Mouse (Mus musculus): ENCODE data around the gene Slfnl1.

The Slfnl1 gene

GRCm38 (mm10) chr4:120531986-120532385 is at the start of gene Slfnl1:
Slfnl1 (plus strand) TSS chr4:120532231.
- DNase-seq (ENCODE audit: low read depth) = no peak

GRCm38 (mm10) chr4:120487707-120488106 is 44.3 kb upstream of the Slfnl1 start:
- DNase-seq (ENCODE audit: low read depth) = no peak

GRCm38 (mm10) chr4:120506955-120507354 is 25.1 kb upstream of the Slfnl1 start:
- no peak for DNase-seq (ENCODE audit: low read depth)

GRCm38 (mm10) chr4:120511203-120511602 is 20.8 kb upstream of the Slfnl1 start:
- DNase-seq (ENCODE audit: low read depth) = no peak

GRCm38 (mm10) chr4:120514366-120514765 is 17.7 kb upstream of the Slfnl1 start:
- DNase-seq (ENCODE audit: low read depth) = no peak

- no peak for DNase-seq (ENCODE audit: low read depth)
These were observed 15.5 kb upstream of the Slfnl1 start for GRCm38 (mm10) chr4:120516491-120516890.

- DNase-seq (ENCODE audit: low read depth) = no peak
These were observed 15.1 kb upstream of the Slfnl1 start for GRCm38 (mm10) chr4:120516907-120517306.

GRCm38 (mm10) chr4:120517335-120517734 is 14.7 kb upstream of the Slfnl1 start:
- no peak for DNase-seq (ENCODE audit: low read depth)

- no peak for DNase-seq (ENCODE audit: low read depth)
These were observed 10.3 kb upstream of the Slfnl1 start for GRCm38 (mm10) chr4:120521761-120522160.

GRCm38 (mm10) chr4:120522351-120522750 is 9.7 kb upstream of the Slfnl1 start:
- no peak for DNase-seq (ENCODE audit: low read depth)

GRCm38 (mm10) chr4:120523092-120523491 is 8.9 kb upstream of the Slfnl1 start:
- no peak for DNase-seq (ENCODE audit: low read depth)

GRCm38 (mm10) chr4:120528171-120528570 is 3.9 kb upstream of the Slfnl1 start:
- DNase-seq (ENCODE audit: low read depth) = no peak

- DNase-seq (ENCODE audit: low read depth) = no peak
These were observed 6.6 kb downstream of the Slfnl1 start for GRCm38 (mm10) chr4:120538664-120539063.

GRCm38 (mm10) chr4:120544896-120545295 is 12.9 kb downstream of the Slfnl1 start:
- DNase-seq (ENCODE audit: low read depth) = no peak

GRCm38 (mm10) chr4:120556592-120556991 is 24.6 kb downstream of the Slfnl1 start:
- DNase-seq (ENCODE audit: low read depth) = no peak

GRCm38 (mm10) chr4:120565726-120566125 is 33.7 kb downstream of the Slfnl1 start:
- no peak for DNase-seq (ENCODE audit: low read depth)

- no peak for DNase-seq (ENCODE audit: low read depth)
These were observed 36.0 kb downstream of the Slfnl1 start for GRCm38 (mm10) chr4:120568005-120568404.

GRCm38 (mm10) chr4:120569025-120569424 is 37.0 kb downstream of the Slfnl1 start:
- DNase-seq (ENCODE audit: low read depth) = no peak

- peak; percentile 97 for DNase-seq (ENCODE audit: low read depth)
These were observed 37.7 kb downstream of the Slfnl1 start, which contains the start of gene Ctps for GRCm38 (mm10) chr4:120569486-120570437. Ctps (minus strand) TSS chr4:120570276.

GRCm38 (mm10) chr4:120570438-120571069 is 38.5 kb downstream of the Slfnl1 start:
- DNase-seq (ENCODE audit: low read depth) = no peak

- peak; percentile 10 for DNase-seq (ENCODE audit: low read depth)
These were observed 39.0 kb downstream of the Slfnl1 start for GRCm38 (mm10) chr4:120571070-120571464.

- DNase-seq (ENCODE audit: low read depth) = no peak
These were observed 39.7 kb downstream of the Slfnl1 start for GRCm38 (mm10) chr4:120571691-120572090.

GRCm38 (mm10) chr4:120580894-120581293 is 48.9 kb downstream of the Slfnl1 start:
- no peak for DNase-seq (ENCODE audit: low read depth)
